Mouse (Mus musculus) layer of hippocampus, postnatal 36 days (tissue): ENCODE measurements around the gene Hlcs. TPM values are rescaled to one million over a fixed set of nuclear protein-coding genes. Genes with fewer than 3 reads are reported as not detected.
"Not testable (repeated sequence)": the region's sequence is repeated elsewhere in the genome, so short reads cannot be mapped to it uniquely, and the experiment has no call there.

Experiments used
- DNase-seq, 2 experiments: peaks; one replicate each; pipeline ENCODE4 v3.0.0; 2022
- total RNA-seq, 2 experiments: library from RNA; stranded (reverse); gene quantifications; 2 replicates each; pipeline ENCODE4 v1.2.3; 2021

The Hlcs gene
- 10 to 100 TPM; 12.8 to 13.0 TPM for total RNA-seq

DNA sequence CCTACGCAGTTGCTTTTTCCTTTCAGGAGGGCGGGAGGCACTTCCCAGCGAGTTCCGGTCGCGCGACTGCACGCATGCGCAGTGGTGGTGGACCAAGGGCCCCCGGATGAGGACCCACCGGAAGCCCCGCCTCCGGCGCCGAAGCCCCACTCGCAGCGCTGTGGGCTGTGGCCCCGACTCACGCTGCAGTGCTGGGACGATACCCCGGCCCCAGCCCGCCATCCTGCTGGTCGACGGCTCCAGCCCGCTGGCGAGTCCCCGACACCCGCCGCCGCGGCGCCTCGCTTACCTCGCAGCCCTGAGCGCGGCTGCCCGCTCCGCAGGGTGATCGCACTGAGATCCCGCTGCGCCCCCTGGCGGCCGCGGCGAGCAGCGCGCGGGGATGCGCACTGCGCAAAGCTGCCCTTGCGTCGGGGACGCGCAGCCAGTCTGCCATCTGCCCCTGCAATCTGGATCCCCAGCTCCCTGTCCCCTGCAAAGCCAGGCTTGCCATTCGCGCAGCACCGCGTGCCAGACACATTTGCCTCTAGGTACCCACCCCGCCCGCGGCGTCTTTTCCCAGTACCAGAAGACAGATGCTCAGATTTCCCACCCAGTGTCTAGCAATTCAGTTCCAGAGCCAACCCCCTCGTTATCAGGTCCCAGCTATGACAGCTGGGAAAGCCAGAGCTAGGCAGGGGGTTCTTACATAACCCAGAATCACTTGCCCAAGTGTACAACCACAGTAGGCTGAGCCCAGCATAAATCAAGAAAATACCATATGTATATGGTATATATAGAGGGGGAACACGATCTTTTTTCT lies at the start of gene Hlcs:
Hlcs (minus strand) TSS at position 343 of the 802 bp plus-strand sequence.
- peak; percentile 98 for DNase-seq

DNA sequence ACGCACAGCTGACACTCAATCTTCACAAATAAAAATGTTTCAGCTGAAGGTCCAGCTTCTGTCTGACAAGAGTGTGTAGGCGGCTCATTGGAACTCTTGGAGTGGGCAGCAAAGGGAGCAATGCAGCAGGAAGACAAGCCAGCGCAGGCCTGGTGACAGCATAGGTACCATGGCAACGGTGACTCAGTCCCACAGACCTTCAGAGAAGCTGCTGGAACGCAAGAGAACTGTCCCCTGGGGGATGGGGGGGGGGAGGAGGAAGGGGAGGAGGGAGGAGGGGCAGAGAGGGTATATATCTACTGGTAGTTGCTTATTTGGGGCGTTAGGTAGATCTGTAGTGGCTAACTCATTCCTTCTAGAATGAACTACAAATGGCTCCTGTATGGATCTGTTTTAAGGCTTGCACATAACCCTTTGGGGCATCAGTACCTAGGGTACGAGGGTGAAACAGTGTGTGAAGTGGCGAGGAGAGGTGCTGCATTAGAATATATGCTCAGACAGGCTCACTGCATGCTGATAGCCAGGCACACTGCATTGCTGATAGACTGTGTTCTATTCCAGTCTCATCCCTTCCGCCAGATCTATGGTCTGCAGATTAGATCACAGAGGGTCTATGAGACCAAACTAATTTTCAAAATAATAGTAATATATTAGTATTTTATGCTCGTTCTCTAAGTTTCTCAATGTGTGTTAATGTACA lies 49.0 kb upstream of the Hlcs start:
- DNase-seq, result peak; percentile 69 to 72

DNA sequence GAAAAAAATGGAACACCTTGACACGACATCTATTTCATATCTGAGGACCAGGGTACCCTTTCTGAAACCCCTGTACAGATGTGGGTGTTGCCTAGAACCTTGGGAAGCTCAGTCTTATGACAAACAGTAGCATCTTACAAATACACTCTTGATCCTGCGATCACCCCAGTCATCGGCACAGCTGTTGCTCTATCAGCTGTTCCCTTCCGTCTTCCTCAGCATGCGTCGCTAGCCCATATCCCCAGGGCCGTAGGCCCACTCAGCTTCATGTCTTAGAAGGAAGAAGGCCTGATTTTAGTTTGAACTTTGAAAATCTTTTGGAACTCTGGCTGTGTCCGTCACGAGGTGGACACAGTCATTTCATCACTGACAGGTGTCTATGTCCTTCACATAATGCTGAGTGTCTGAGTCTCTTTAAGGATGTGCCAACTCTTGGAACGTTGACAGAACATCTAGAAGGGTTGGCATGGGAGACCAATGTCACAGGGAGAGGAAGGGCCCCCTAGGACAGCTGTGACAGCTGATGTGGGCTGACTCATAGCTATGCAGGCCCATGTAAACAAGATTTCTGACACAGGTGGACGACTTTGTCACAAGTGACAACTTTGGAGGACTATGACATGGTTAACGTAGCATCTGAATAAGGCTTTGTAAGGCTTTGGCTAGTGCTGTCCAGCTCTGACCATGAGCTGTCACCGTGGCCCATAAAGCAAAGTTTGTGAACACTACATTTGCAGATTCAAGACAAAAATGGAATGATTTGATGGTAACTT lies 47.4 kb upstream of the Hlcs start:
- DNase-seq, result no peak

DNA sequence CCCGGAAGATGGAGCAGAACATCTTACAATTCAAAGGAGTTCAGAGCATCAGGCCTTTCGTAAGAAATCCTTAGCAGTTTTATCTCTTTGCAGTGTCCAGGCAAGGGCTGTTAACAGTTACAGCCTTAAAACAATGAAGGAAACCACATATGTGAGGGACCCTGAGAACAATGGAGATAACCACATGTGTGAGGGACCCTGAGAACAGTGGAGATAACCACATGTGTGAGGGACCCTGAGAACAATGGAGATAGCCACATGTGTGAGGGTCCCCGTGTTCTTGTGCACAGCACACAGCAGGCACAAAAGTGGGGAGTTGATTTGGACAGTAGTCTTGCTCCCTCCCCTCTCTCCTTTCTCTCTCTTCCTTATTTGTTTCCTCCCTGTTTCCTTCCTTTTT lies 44.7 kb upstream of the Hlcs start:
- no peak for DNase-seq

DNA sequence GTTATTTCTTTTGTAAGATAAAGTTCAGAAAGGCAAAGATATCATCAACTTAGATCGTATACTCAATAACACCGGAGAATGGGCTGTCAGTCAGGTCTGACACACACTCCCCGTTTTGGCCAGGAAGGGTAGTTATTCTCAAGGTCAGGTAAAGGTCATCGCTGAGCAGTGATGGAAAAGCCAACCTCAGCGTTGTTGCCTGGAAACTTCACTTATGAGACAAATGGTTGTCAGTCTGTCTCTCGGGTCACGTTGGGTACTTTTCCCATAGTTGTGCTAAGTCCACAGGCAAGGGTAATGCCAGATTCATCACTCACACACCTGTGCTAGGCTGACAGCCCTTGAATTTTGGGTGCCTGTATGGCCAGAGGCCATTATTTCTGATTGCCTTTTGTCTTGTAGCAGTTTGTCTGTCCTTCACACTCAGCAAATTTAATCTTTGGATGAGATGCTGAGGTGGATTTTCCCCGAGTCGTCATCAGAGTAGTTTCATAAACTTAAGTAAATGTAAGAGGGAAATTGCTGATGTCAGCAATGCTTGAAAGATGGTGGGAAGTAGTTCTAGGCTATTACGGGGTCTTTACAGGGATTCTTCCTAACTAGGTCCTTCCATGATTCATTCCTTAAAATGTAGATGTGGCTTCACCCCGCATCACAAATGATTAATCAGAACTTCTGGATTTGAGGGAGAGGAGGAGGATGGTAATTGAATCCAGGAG lies 43.6 kb upstream of the Hlcs start:
- no peak for DNase-seq

DNA sequence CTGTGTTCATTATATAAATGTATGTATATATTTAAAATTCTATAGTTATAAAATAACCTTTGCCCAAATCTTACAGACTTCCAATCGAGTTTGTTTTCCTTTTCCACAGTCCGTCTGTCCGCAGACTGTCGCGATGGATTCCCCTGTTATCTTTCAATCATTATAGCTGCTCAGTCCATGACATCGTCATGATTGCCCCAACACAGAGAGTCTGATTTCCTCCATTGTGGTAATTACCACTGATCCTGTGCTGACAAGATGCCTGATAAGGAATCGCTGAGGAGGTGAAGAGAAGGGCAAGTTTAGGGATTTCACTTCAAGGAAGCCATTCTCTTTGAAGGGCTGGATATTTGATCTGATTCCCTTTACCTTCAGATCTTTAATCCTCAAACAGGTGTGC lies 42.7 kb upstream of the Hlcs start:
- DNase-seq, result no peak

DNA sequence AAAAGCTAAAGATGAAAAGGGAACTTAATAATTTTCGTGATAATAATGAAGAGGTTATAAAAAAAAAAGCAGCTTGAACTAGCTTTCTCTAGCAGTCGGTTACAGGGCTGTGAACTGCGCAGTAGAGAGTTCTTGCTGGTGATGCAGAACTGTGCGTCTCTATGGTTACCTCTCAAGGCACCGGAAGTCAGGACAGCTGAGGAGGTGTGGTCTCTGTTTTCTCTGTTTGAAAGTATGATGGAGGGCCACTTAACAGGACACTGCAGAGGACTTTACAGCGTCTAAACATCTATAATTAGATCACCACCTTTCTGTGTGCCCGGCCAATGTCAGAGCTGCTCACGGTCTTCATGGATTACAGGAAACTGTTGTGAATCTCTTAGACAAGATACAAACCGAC lies 41.1 kb upstream of the Hlcs start:
- DNase-seq, result peak in 1 of 2 experiments; percentile 36

DNA sequence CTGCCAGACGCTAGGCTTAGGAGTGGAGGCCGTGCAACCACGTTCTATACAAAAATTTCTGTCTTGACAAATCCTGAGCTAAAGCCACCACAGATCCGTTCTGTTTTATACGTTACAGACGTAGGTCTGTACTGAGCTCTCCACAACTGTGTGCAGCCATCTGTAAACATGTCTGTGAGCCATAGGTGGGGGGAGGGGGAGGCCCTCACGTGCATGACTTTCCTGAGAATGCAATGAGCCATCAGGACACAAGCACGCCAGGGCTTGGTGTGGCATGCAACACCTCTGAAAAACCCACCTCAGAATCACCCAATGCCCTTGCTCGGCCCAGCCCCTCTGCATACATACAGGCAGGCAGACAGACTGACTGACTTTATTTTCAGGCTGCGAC lies 36.9 kb upstream of the Hlcs start:
- no peak for DNase-seq

DNA sequence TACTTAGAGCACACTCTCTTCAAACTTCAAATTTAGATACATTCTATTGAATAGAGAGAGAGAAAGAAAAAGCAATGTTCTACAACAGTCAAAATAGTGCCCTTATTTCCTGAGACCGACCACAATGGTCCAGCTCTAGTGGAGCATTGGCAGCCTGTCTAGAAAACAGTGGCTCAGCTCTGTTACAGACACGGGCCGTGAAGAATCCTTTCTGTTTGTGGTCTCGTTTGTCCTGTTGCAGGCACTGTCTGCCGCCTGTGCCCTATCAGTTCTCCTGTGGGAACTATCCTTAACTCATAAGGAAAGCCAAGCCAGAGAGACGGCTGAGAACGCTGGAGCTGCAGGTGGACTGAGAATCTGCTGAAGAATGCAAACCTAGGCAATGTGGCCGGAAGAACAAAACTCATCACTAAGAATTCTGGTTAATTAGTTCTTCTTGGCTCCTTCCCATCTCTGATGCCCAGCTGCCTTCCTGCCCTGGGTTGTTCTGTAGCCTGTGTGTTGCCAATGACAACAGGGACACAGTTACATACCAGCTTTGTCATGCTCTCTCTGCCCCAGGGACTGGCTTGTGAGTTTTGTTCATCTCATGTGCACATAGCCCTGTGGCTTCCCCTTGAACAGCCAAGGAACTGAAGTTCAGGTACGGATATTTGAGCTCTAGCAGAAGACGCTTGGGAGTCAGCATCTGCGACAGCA lies 36.4 kb upstream of the Hlcs start:
- DNase-seq, result no peak

DNA sequence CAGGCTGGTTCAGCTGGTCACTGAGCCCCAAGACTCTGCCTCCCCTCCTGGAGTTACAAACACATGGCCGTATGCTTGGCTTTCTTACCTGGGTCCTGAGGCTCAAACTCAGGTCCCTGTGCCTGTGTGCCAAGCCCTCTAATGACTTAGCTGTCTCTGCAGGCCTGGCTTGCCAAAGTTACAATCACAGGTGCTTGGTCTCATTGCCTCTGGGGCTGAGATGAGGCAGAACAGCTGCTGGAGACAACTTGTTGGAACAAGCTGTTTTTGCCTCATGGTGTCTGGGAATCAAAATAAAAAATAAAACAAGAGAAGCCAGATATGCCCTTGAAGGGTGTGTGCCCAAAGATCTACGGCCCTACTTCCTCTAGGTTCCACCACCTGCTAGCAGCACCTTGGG lies 35.4 kb upstream of the Hlcs start:
- DNase-seq, result no peak

DNA sequence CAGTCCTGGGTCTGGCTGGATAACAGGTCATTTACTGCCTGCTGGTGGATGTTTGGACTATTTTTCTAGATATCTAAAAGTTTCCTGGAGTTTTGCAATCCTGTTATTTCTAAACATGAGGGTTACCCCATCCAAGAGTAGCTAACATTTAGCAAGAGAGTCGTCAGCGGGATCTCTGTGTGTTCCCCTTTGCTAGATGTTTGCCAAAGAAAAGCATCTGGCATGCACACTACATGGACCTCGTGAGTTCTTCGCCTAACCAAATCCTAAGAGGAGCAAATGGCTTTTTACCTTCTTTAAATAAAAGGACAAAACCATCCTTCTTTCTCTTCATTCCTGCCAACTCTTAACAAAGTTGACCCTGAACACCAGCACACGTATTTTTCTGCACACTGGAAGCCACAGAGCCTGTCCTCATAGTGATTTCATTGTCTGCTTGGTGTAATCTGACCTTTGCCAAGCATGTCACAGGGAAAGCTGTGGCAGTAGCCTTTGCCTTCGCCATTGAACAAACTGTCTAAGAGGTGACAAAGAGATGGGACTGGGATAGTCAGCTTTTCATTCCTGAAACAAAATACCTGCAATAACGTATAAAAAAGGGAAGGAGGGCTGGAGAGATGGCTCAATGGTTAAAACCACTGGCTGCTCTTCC lies 33.8 kb upstream of the Hlcs start:
- no peak for DNase-seq

DNA sequence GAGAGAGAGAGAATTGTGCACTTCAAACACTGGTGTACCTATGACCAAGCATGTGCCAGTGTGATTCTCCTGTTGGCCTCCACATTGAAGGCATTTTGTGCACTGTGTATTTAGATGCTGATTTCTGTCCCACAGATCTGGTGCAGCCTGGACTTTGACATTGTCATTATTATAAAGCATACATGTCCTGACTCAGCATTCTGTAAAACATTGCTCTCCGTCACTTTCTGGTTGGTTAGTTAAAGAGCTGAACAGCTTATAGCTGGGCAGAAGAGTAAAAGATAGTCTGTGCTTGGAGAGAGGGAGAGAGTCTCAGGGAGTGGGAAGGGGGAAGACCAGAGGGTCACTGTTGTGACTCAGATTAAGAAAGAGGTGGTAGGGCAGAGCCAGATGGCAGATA lies 32.4 kb upstream of the Hlcs start:
- no peak for DNase-seq

DNA sequence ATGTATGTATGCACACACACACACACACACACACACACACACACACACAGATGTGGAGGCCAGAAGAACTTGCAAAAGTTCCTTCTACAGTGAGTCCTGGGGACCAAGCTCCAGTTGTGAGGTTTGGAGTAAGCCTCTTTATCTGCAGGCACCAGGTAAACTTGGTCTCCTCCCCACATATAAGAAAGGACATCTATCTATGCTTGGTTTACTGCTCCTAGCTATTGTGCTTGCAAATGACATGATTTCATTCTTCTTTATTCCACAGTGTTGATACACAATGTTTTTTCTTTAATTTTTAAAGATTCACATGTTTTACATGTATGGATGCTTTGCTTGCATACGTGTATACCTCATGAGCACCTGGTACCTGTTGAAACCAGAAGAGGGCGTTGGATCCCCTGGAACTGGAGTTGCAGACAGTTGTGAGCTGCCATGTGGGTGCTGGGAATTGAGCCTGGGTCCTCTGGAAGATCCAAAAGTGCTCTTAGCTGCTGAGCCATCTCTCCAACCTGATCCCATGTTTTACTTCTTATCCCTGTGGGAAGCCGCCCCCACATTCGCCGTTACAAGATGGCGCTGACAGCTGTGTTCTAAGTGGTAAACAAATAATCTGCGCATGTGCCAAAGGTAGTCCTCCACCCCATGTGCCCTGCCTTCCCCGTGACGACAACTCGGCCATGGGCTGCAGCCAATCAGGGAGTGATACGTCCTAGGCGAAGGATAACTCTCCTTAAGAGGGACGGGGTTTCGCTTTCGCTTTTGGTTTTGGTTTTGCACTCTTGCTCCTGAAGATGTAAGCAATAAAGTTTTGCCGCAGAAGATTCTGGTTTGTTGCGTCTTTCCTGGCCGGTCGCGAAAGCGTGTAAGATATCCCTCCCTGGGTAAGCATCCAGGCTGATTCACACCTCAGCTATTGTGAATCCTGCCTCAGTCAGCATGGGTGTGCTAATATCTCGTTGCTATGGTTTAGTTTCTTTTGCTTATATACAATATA lies 26.1 kb upstream of the Hlcs start:
- not testable (repeated sequence) for DNase-seq

DNA sequence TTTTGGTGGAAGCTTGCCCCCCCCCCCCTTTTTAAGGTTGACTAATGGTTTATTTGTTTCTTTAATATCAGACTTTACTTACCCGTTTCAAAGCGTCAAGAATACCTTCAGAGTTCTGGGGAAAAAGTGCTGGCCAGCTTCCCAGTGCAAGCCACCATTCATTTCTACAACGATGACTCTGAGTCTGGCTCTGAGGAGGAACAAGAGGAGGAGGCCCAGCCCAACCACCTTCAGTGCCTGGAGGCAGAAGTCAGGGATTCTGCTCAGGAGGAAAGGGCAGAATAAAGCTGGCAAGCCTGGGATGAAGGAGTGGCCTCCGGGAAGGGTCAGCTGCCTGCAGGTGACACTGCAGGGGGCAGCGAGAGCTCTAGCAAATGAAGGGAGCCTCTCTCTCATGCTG lies 22.3 kb upstream of the Hlcs start:
- no peak for DNase-seq

DNA sequence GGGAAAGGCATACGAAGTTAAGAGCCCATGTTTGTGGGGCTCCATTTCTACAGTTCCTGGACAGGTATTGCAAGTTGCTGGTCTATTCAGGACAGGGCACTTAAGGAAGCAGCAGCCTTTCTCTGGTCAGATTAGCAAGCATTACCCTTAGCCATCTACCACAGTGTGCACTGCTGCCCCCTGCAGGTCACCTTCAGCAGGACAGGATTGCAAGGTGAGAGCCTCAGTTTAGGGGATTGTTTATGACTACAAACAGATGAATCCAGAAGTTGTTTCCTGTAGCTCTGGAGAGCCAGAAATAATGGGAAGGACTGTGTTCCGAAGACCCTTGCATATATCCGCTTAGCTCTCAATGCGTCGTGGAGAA lies 18.5 kb upstream of the Hlcs start:
- peak in 1 of 2 experiments; percentile 56 for DNase-seq

DNA sequence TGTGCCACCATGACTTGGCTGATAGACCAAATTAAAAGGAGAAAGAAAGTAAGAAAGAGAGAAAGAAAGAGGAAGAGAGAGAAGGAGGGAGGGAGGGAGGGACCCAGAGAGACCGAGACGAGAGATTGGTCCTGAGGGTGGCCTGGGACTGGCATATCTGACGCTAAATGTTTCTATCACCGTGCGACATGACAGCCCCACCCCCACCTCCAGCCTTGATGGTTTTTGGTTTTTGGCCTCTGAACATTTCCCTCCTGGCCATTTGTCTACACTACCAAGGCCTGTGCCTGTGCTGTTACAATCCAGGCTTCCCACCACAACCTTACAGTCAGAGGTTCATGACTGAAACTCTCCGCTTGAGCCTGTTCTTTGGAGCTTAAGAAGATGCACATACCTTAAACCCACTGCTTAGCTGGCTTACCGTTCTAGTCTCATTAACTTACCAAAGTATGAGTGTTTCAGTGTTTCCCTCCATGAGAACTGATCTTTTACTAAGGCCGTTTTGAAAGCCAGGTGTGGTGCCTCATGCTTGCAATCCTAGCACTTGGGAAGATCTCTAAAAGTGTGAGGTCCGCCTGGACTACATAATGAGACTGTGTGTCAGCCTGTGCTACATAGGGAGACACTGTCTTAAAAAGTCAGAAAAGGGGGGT lies 18.0 kb upstream of the Hlcs start:
- DNase-seq, result no peak

DNA sequence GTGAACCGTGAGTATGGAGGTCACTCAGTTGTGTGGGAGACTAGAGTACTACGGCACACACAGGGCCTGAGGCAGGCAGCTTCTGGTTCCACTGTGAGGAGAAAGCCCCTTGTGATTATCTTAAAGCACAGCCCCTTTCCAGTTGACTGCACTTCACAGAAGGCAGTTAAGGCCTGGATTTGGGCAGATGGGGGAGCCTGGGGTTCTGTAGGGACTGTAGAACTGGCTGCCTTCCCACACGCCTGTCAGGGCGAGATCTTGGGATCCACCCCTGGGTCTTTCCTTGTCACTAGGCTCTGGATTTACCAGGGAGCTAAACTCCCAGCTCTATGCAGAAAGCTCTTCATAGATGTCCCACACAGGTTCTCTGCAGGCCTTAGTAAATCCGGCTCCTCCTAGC lies 17.1 kb upstream of the Hlcs start:
- DNase-seq, result no peak

DNA sequence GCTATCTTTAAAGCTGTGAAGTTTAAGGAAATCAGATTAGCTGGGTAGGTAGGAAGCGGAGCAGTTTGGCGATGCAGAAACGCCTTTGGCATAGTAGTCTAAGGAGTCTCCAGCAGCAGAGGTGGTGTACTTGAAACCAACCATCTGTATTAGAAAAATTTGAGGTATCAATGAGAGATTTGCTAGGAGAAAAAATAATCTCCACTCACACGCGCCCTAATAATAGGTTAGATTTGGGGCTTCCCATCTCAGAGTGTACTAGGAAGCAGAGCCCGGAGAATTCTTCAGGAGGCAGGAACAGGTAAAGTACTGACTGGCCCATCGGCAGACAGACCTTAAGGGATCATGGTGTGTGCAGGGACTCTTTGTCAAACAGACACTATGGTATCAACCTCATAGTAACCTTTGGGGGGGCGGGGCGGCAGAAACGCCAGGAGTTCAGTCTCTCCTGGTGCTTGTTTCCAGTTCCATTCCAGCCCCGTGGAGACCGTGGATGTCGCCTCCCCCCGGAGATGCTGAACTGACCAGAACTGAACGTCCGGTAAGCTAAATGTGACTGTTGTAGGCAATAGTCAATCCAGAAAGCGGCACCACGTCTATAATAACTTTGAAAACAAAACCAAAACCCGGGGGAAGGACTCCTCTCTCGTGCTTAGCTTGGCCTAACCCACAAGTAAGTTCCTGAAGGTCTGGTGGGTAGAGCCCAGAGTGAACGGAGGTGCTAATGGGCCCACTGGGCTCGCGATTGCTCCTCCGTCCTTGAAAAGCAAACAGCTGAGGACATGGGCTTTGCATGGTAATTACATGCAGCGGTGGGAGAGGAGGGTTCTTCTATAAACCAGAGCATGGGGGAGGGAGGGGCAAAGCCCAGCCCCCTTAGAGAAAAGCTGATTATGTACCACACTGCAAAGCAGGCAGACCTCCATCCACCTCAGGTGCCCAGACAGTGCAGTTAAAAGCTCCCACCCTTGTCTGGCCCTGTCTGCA lies 15.8 kb upstream of the Hlcs start:
- DNase-seq, result no peak
